Mouse (Mus musculus): ENCODE data around the gene Hspa12b.
A peak's percentile ranks its signal among the peaks of the same experiment; 100 is the strongest.

Gene Hspa12b

DNA sequence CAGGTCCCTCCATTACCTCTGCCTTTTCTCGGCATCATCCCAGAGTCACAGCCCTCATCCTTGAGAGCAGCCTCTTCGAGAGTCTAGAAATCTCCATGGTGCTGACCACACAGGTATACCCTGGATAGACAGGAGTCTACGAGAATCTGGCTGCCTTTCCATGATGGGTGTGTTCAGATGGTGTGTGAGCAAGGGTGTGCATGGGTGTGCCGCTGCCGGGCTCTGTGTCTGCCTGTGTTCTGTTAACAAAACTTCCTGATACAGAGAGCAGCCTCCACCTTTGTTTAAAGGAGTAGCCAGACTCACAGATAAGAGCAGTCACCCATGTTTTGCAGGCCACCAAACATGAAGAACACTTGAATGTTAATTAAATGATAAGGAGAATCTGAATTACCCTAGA, 2.8 kb downstream of the Hspa12b start:
- peak; percentile 2 for DNase-seq (ENCODE audit: low spot score)

DNA sequence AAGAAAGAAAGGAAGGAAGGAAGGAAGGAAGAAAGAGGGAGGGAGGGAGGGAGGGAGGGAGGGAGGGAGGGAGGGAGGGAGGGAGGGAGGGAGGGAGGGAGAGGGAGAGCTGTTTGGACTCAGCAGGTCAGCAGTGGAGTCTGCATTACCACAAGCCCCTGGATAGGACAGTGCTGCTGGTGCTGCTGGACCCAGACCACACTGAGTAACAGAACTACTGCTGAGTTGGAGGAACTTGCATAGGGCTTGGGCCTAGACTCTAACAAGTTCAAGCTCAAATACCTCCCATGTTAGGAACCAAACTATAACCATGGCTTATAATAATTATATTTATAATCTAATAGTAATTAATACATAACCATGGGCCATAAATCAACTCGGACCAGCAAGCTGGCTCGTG, 3.8 kb downstream of the Hspa12b start:
- peak; percentile 3 for DNase-seq (ENCODE audit: low spot score)

- peak; percentile 2 for DNase-seq (ENCODE audit: low spot score)
These were observed 5.2 kb downstream of the Hspa12b start for GRCm38 (mm10) chr2:131132111-131132888.

GRCm38 (mm10) chr2:131132930-131133547, 6.0 kb downstream of the Hspa12b start, which contains the start of gene Gm11037:
Gene Gm11037 (plus strand): TSS chr2:131133497.
- peak; percentile 2 for DNase-seq (ENCODE audit: low spot score)

DNA sequence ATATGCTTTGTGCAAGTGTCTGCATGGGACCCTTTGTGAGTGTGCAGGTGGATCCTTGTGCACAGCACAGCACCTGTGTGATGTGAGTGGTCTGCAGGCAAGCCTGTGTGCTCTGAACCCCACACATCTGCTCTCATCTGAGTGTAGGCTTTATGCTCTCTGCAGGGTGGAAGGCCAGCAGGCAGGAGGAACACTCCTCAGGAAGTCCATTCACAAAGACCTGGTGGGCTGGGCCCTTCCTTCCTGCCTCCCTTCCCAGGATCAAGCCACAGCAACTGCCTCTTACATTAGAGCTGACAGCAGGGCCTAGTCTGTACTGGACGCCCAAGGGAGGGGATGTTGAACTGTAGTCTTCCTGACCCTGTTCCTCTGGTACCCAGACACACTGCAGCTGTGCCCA, 7.3 kb downstream of the Hspa12b start:
- DNase-seq (ENCODE audit: low spot score): peak; percentile 3

DNA sequence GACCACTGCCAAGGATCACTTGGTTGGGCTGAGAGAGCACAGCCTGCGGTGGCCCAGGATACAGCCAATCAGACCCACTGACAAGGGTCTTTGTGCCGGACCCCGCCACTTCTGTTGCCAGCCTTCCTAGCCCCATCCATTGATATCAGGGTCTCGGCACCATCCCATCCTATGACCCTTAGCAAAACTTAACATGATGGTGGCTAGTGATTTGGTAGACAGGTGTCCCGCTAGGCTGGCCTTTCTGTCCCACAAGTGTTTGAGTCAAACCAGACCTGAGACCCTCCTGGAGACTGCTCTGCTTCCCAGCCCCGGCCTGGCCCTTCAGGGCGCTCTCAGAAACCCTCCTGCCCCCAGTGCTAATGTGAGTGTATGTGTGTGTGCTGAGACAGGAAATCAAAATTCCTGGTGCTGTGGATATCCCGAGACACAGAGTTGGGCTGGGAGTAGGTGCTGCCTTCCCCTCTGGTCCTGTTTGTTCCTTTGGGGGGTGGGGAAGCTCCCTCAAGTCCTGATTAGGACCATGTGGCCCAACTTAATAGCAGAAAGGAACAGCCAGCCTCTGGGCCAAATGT, 7.8 kb downstream of the Hspa12b start:
- peak; percentile 2 for DNase-seq (ENCODE audit: low spot score)

DNA sequence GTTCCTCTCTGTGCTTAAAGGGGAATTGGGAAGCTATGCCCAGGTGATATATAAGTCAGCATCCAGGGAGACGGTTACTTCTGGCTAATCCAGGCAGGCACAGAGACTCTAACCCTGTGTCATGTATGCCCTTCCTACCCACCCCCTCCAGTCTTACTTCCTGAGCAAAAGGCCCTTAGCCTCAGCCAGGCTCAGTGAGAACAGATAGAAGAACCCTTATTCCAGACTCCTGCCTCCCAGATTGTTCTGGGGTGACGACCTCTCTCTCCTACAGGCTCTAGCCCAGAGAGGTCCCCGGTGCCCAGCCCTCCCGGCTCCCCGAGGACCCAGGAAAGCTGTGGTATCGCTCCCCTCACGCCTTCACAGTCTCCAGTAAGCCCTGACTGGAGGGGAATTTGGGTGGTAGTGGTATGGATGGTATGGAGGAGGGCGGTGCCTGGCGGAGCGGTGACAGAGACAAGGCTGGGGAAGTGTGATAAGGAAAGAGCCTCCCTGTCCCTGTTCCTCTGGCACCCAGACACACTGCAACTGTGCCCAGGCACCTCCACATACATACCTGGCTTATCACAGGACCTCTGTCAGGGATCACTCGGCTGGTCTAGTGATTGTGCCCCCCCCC, 8.6 kb downstream of the Hspa12b start:
- peak; percentile 3 for DNase-seq (ENCODE audit: low spot score)

DNA sequence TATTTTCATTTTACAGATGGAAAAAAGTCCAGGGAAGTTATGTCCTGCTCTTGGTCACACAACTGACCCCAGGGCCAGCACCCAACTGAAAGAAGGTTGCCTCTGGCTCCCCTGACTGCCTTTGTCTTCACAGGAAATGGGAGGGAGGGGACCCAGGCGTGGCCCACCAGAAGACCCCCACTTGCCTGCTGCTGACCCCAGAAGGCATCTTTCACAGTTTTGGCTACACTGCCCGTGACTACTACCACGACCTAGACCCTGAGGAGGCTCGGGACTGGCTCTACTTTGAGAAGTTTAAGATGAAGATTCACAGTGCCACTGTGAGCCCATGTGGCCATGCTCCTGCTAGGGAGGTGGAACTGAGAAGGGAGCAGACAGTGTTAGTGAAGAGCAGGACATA, 11.2 kb downstream of the Hspa12b start:
- no peak for DNase-seq (ENCODE audit: low spot score)

DNA sequence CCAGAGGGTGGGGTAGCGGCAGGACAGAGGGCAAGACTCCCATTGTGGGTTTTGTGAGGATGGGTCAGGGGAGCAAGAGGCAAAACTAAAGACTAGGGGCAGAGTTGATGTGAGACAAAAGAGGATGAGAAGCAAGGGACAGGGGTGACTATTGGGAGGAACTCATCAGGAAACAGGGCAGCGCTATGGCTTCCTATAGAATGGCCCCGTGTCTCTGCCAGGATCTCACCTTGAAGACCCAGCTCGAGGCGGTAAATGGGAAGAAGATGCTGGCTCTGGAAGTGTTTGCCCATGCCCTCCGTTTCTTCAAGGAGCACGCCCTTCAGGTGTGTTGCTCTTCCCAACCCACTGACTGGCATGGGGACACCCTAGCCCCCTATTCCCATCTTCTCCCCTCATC, 11.7 kb downstream of the Hspa12b start:
- no peak for DNase-seq (ENCODE audit: low spot score)

GRCm38 (mm10) chr2:131139287-131139686, 12.2 kb downstream of the Hspa12b start:
- no peak for DNase-seq (ENCODE audit: low spot score)

GRCm38 (mm10) chr2:131139886-131140532, 12.9 kb downstream of the Hspa12b start:
- DNase-seq (ENCODE audit: low spot score): no peak

DNA sequence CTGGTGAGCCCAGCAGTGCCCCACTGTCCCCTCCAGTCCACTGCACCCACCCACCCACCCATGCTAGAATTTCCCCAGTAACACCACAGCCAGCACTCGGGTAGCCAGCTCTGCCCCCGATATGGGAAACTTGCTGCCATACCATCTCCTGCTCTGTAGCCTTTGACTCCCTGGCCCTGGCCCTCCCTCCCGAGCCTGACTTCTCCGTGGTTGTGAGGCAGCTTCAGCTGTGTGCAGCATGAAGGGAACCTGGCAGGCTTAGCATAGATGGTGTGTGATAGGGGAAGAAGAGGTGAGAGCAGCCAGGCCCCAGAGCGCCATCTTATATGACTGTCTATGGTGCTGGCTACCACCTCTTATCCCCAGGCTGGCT, 13.4 kb downstream of the Hspa12b start:
- no peak for DNase-seq (ENCODE audit: low spot score)

GRCm38 (mm10) chr2:131141336-131141986, 14.4 kb downstream of the Hspa12b start:
- DNase-seq (ENCODE audit: low spot score): no peak

DNA sequence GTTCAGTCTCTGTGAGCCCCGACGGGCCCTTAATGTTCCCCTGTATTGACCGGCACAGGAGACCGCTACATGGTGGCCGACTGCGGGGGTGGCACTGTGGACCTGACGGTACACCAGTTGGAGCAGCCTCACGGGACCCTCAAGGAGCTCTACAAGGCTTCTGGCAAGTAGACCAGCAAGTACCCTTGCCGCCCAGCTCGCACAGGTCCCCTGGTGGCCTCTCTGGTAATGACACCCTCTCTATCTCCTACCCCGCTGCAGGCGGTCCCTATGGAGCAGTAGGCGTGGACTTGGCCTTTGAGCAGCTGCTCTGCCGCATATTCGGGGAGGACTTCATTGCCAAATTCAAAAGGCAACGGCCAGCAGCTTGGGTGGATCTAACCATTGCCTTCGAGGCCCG, 15.5 kb downstream of the Hspa12b start:
- peak; percentile 75 for DNase-seq (ENCODE audit: low spot score)

- DNase-seq (ENCODE audit: low spot score): no peak
These were observed 16.1 kb downstream of the Hspa12b start for GRCm38 (mm10) chr2:131143007-131143780.

DNA sequence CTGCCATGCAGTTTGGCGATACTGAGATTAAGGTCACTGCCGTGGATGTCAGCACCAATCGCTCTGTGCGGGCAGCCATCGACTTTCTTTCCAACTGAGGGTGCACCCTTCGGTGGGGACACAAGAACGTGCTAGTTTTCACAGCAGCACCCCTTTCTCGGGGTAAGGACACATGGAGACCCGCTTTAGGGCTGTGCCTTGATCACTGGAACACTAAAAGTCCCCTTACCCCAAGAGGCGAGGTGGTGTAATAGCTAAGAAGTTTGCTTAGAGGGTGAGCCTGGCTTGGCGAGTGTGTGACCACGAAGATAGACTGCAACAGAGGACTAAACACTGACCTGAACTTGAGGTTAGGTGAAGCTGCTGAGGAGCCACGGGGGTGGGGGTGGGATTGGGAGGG, 18.0 kb downstream of the Hspa12b start:
- no peak for DNase-seq (ENCODE audit: low spot score)

GRCm38 (mm10) chr2:131145536-131145935, 18.5 kb downstream of the Hspa12b start:
- DNase-seq (ENCODE audit: low spot score): no peak

GRCm38 (mm10) chr2:131146193-131147042, 19.3 kb downstream of the Hspa12b start:
- no peak for DNase-seq (ENCODE audit: low spot score)

GRCm38 (mm10) chr2:131147043-131147365, 19.9 kb downstream of the Hspa12b start:
- DNase-seq (ENCODE audit: low spot score): no peak
